In genomic region chr6:53854971-53855856, GRCm38 (mm10) we compare ENCODE assay signal across 9 mouse cellular contexts. TPM values are rescaled to one million over a fixed set of nuclear protein-coding genes. Genes with fewer than 3 reads are reported as not detected.
DNase-seq lines count a peak whose midpoint lies in the region; ATAC-seq lines count a peak whose summit lies in the region.
"Had no signal": no experiment of that assay in that cellular context is flagged by ENCODE, and none has a peak within 500 bp of the region (broad histone marks: within the 10 kb centered on the region; RNA-seq: fewer than 3 reads in every experiment).

No protein-coding gene starts in this region.

- H3K4me3 ChIP-seq in midbrain, embryonic 13.5 days (replicated peaks) = no peak overlapping the region
- H3K4me3 ChIP-seq in midbrain, embryonic 10.5 days = no peak overlapping the region
- H3K4me3 ChIP-seq in intestine, embryonic 16.5 days (ENCODE audit: low read length) = no peak overlapping the region

- H3K27ac ChIP-seq in midbrain, embryonic 13.5 days = 0 out of 2 replicates have a peak overlapping the region, but pooled peaks have one; percentile 16
- no peak overlapping the region for H3K27ac ChIP-seq in midbrain, embryonic 10.5 days (replicated peaks)
- H3K27ac ChIP-seq in intestine, embryonic 16.5 days (ENCODE audit: low read length) = peak overlapping the region; percentile 33; the same call in 1 of the 2 replicates

- WGBS in midbrain, embryonic 13.5 days = 78% methylated on average over 12 of the region's 12 CpGs
- 92% methylated on average over 12 of the region's 12 CpGs for WGBS in midbrain, embryonic 10.5 days
- 58% methylated on average over 12 of the region's 12 CpGs for WGBS in intestine, embryonic 16.5 days

- peak; percentile 10 for DNase-seq in gastrocnemius, adult 18-20 months (ENCODE audit: low spot score)
- DNase-seq in gastrocnemius, postnatal 10 days = no peak
- no peak for DNase-seq in midbrain, embryonic 10.5 days (ENCODE audit: low spot score)
- peak; percentile 40 for DNase-seq in skeletal muscle tissue, adult 2 months (ENCODE audit: low read depth, low spot score)
- no peak for DNase-seq in embryo, embryonic 9.5 days (ENCODE audit: extremely low spot score)
- no peak for DNase-seq in thymus, postnatal 10 days (ENCODE audit: low spot score in 2 of 2)
- DNase-seq: thymus, postnatal 4 days had no signal

- 0 out of 2 replicates have a peak, but pooled peaks cover 4% of the 10 kb centered on the region for H3K4me1 ChIP-seq in midbrain, embryonic 13.5 days (replicated peaks)
- 0 out of 2 replicates have a peak, but pooled peaks cover 3% of the 10 kb centered on the region for H3K4me1 ChIP-seq in midbrain, embryonic 10.5 days
- H3K4me1 ChIP-seq in intestine, embryonic 16.5 days (ENCODE audit: control insufficient read depth, insufficient read depth, low read length) = peaks cover 17% of the 10 kb centered on the region

- H3K9ac ChIP-seq in midbrain, embryonic 13.5 days (replicated peaks) = no peak overlapping the region
- H3K9ac ChIP-seq in intestine, embryonic 16.5 days (ENCODE audit: low read depth, low read length) = no peak overlapping the region

- no peaks in the 10 kb centered on the region for H3K36me3 ChIP-seq in midbrain, embryonic 13.5 days
- no peaks in the 10 kb centered on the region for H3K36me3 ChIP-seq in midbrain, embryonic 10.5 days
- no peaks in the 10 kb centered on the region for H3K36me3 ChIP-seq in intestine, embryonic 16.5 days (ENCODE audit: control insufficient read depth, insufficient read depth, low read length)

- no peaks in the 10 kb centered on the region for H3K9me3 ChIP-seq in midbrain, embryonic 13.5 days
- H3K9me3 ChIP-seq in midbrain, embryonic 10.5 days (replicated peaks) = no peaks in the 10 kb centered on the region
- no peaks in the 10 kb centered on the region for H3K9me3 ChIP-seq in intestine, embryonic 16.5 days (ENCODE audit: control insufficient read depth, low read length)

- no peaks in the 10 kb centered on the region for H3K27me3 ChIP-seq in midbrain, embryonic 13.5 days
- H3K27me3 ChIP-seq in midbrain, embryonic 10.5 days (ENCODE audit: low read depth, poor library complexity, severe bottlenecking) = no peaks in the 10 kb centered on the region
- H3K27me3 ChIP-seq in intestine, embryonic 16.5 days (replicated peaks; ENCODE audit: control insufficient read depth, insufficient read depth, low read length) = no peaks in the 10 kb centered on the region

- ATAC-seq in midbrain, embryonic 13.5 days = 0 out of 2 replicates have a peak, but pooled peaks have one; percentile 45
- peak; percentile 48 for ATAC-seq in intestine, embryonic 16.5 days

- H3K4me2 ChIP-seq in midbrain, embryonic 13.5 days (replicated peaks) = no peak overlapping the region
- no peak overlapping the region for H3K4me2 ChIP-seq in intestine, embryonic 16.5 days (ENCODE audit: low read depth, low read length)

RNA-seq across cellular contexts. Expression of gene Tril, which starts 34.6 kb away (rescaled TPM):
- 1 to 10 TPM; 1.7 to 2.0 TPM for total RNA-seq in gastrocnemius, adult 18-20 months (2021)
- total RNA-seq in gastrocnemius, postnatal 10 days (2021) = 10 to 100 TPM; 16.8 to 18.1 TPM
- polyA plus RNA-seq in midbrain, embryonic 13.5 days (2015; fragmentation: Nextera tagmentation; extraction: Ambion mirVana) = 10.2 and 12.3 TPM in 2 replicates
- 32.7 and 35.2 TPM in 2 replicates for polyA plus RNA-seq in midbrain, embryonic 10.5 days (2016; fragmentation: Nextera tagmentation; extraction: Ambion mirVana)
- polyA plus RNA-seq in intestine, embryonic 16.5 days (2015; fragmentation: Nextera tagmentation; extraction: Ambion mirVana) = 10.2 and 11.2 TPM in 2 replicates

Comparison
In these comparisons a context has a peak if more than half of its experiments do, and no peak if none do; other contexts are left out.
1. DNase-seq: peak in gastrocnemius, adult 18-20 months (single experiment) and skeletal muscle tissue, adult 2 months (single experiment); none in gastrocnemius, postnatal 10 days (single experiment), midbrain, embryonic 10.5 days (single experiment), embryo, embryonic 9.5 days (single experiment) and thymus, postnatal 10 days (0 of 2).